Mouse (Mus musculus) thymus, adult 18-20 months (tissue): ENCODE results near the gene Scrn2.

Experiments used
- DNase-seq, 2 experiments: peaks; one replicate each; pipeline ENCODE4 v3.0.0; 2022; ENCODE audit warnings: mixed read lengths in 2 of 2

Gene Scrn2

GRCm38 (mm10) chr11:97029686-97030417 is at the start of gene Scrn2:
Gene Scrn2 (plus strand): TSS chr11:97029938.
- DNase-seq = peak; percentile 46 to 63

GRCm38 (mm10) chr11:96980021-96980420 is 49.7 kb upstream of the Scrn2 start:
- DNase-seq = peak in 1 of 2 experiments; percentile 3

GRCm38 (mm10) chr11:96981461-96981860 is 48.3 kb upstream of the Scrn2 start:
- DNase-seq = peak in 1 of 2 experiments; percentile 12

- DNase-seq = peak; percentile 69 to 77
Measured at GRCm38 (mm10) chr11:96982355-96982754, 47.4 kb upstream of the Scrn2 start.

GRCm38 (mm10) chr11:96982859-96983258 is 46.9 kb upstream of the Scrn2 start, which contains the start of gene Sp2:
Gene Sp2 (minus strand): TSS chr11:96982959.
- no peak for DNase-seq

- DNase-seq = peak in 1 of 2 experiments; percentile 13
Measured at GRCm38 (mm10) chr11:96984903-96985302, 44.8 kb upstream of the Scrn2 start.

- DNase-seq = no peak
Measured at GRCm38 (mm10) chr11:96986463-96986862, 43.3 kb upstream of the Scrn2 start.

- peak; percentile 46 to 74 for DNase-seq
Measured at GRCm38 (mm10) chr11:96987873-96988655, 41.7 kb upstream of the Scrn2 start.

GRCm38 (mm10) chr11:96991501-96991900 is 38.2 kb upstream of the Scrn2 start:
- no peak for DNase-seq

- no peak for DNase-seq
Measured at GRCm38 (mm10) chr11:96992722-96993311, 36.9 kb upstream of the Scrn2 start.

- no peak for DNase-seq
Measured at GRCm38 (mm10) chr11:96995031-96995430, 34.7 kb upstream of the Scrn2 start.

- peak; percentile 43 to 82 for DNase-seq
Measured at GRCm38 (mm10) chr11:96995836-96996772, 33.6 kb upstream of the Scrn2 start.

- DNase-seq = no peak
Measured at GRCm38 (mm10) chr11:96996773-96997379, 32.9 kb upstream of the Scrn2 start.

- DNase-seq = no peak
Measured at GRCm38 (mm10) chr11:96997380-96997956, 32.3 kb upstream of the Scrn2 start.

GRCm38 (mm10) chr11:97003170-97003569 is 26.6 kb upstream of the Scrn2 start:
- DNase-seq = no peak

GRCm38 (mm10) chr11:97007093-97007794 is 22.5 kb upstream of the Scrn2 start:
- no peak for DNase-seq

GRCm38 (mm10) chr11:97009198-97009790 is 20.4 kb upstream of the Scrn2 start:
- DNase-seq = no peak

GRCm38 (mm10) chr11:97013121-97013670 is 16.5 kb upstream of the Scrn2 start, which contains the start of gene Sp6:
Gene Sp6 (plus strand): TSS chr11:97013394.
- DNase-seq = no peak

GRCm38 (mm10) chr11:97017696-97018582 is 11.8 kb upstream of the Scrn2 start:
- no peak for DNase-seq
